Mouse (Mus musculus) embryonic facial prominence, embryonic 11.5 days (tissue): ENCODE measurements around the gene Naaladl2. TPM values are rescaled to one million over a fixed set of nuclear protein-coding genes. Genes with fewer than 3 reads are reported as not detected.

Experiments used
- ATAC-seq: fragments of 200-750 bp; cut with Nextera tagmentation; replicated peaks from 2 replicates; pipeline ENCODE4 v1.8.0; 2017; ENCODE audit warnings: low read depth; ENCODE audit not compliant: insufficient number of reproducible peaks, low FRiP score, low TSS enrichment
- DNase-seq: peaks from one replicate; pipeline ENCODE4 v3.0.0-alpha.2; 2015; ENCODE audit warnings: low spot score
- H3K27ac ChIP-seq: fragments of 300-500 bp; sonication (generic); replicated peaks from 2 replicates; pipeline ENCODE4 v1.5.1; 2014; ENCODE audit warnings: mild to moderate bottlenecking, low read depth, low read length, control low read depth
- H3K27me3 ChIP-seq: fragments of 300-500 bp; sonication (generic); 2 replicates; pipeline ENCODE4 v1.6.1; 2014; ENCODE audit warnings: mild to moderate bottlenecking, low read length, moderate library complexity, mixed read lengths; ENCODE audit not compliant: control insufficient read depth, insufficient read depth
- H3K36me3 ChIP-seq: fragments of 300-500 bp; sonication (generic); replicated peaks from 2 replicates; pipeline ENCODE4 v1.6.1; 2014; ENCODE audit warnings: low read depth, mild to moderate bottlenecking, low read length, moderate library complexity, mixed read lengths; ENCODE audit not compliant: control insufficient read depth, insufficient read depth
- H3K4me1 ChIP-seq: fragments of 300-500 bp; sonication (generic); 2 replicates; pipeline ENCODE4 v1.6.1; 2014; ENCODE audit warnings: low read length, mixed read lengths; ENCODE audit not compliant: control insufficient read depth, insufficient read depth
- H3K4me2 ChIP-seq: fragments of 300-500 bp; sonication (generic); 2 replicates; pipeline ENCODE4 v1.6.1; 2014; ENCODE audit warnings: low read depth, mild to moderate bottlenecking, control low read depth, low read length, moderate library complexity
- H3K4me3 ChIP-seq: fragments of 300-500 bp; sonication (generic); 2 replicates; pipeline ENCODE4 v1.5.1; 2014; ENCODE audit warnings: low read depth, low read length, control low read depth
- H3K9ac ChIP-seq: fragments of 300-500 bp; sonication (generic); replicated peaks from 2 replicates; pipeline ENCODE4 v1.6.1; 2014; ENCODE audit warnings: mild to moderate bottlenecking, control low read depth, low read length
- H3K9me3 ChIP-seq: fragments of 300-500 bp; sonication (generic); replicated peaks from 2 replicates; pipeline ENCODE4 v1.6.1; 2016; ENCODE audit warnings: mild to moderate bottlenecking, low read length, inconsistent platforms, mixed read lengths; ENCODE audit not compliant: control insufficient read depth
- WGBS: fragments of 180-500 bp; shearing (Covaris S2); extraction: QIAGEN DNeasy Blood & Tissue Kit; methylation state at CpG from one replicate; pipeline ENCODE4 v1.1.7; 2014; 5-methylcytosine and 5-hydroxymethylcytosine counted together
- polyA plus RNA-seq: library from polyadenylated mRNA; unstranded; fragments of >200 nt; fragmentation: Nextera tagmentation; extraction: Ambion mirVana; gene quantifications from 2 replicates; pipeline ENCODE4 v1.2.1, GENCODE M21; 2014

The Naaladl2 gene
- polyA plus RNA-seq, 1 experiment from 2014 or later: 0.49 TPM

- H3K4me3 ChIP-seq: no peak overlapping the region
- no peaks in the 10 kb centered on the region for H3K27me3 ChIP-seq
- H3K4me2 ChIP-seq: no peak overlapping the region
- H3K4me1 ChIP-seq: no peaks in the 10 kb centered on the region
- no peaks in the 10 kb centered on the region for H3K36me3 ChIP-seq
- WGBS: 82% methylated on average over 2 of the region's 2 CpGs
- DNase-seq (no peak), ATAC-seq (no peak)
- H3K27ac ChIP-seq: no peak overlapping the region
- H3K9me3 ChIP-seq: no peaks in the 10 kb centered on the region
- no peak overlapping the region for H3K9ac ChIP-seq
Observed at GRCm38 (mm10) chr3:24552631-24553030, 591.4 kb downstream of the Naaladl2 start.

GRCm38 (mm10) chr3:24533775-24534458 lies 610.1 kb downstream of the Naaladl2 start:
- H3K27ac ChIP-seq: no peak overlapping the region
- DNase-seq (no peak), ATAC-seq (no peak)
- 88% methylated on average over 3 of the region's 3 CpGs for WGBS
- no peaks in the 10 kb centered on the region for H3K4me1 ChIP-seq
- H3K4me3 ChIP-seq: no peak overlapping the region
- no peak overlapping the region for H3K4me2 ChIP-seq
- H3K36me3 ChIP-seq: no peaks in the 10 kb centered on the region
- H3K9ac ChIP-seq: no peak overlapping the region
- no peaks in the 10 kb centered on the region for H3K9me3 ChIP-seq
- H3K27me3 ChIP-seq: no peaks in the 10 kb centered on the region

- no peak overlapping the region for H3K4me3 ChIP-seq
- no peak overlapping the region for H3K27ac ChIP-seq
- ATAC-seq (no peak), DNase-seq (no peak)
- H3K9me3 ChIP-seq: no peaks in the 10 kb centered on the region
- H3K4me1 ChIP-seq: no peaks in the 10 kb centered on the region
- H3K36me3 ChIP-seq: no peaks in the 10 kb centered on the region
- no peak overlapping the region for H3K4me2 ChIP-seq
- no peak overlapping the region for H3K9ac ChIP-seq
- 61% methylated on average over 1 of the region's 1 CpGs for WGBS
- H3K27me3 ChIP-seq: no peaks in the 10 kb centered on the region
Observed at GRCm38 (mm10) chr3:24514918-24515317, 629.1 kb downstream of the Naaladl2 start.

- ATAC-seq (no peak), DNase-seq (no peak)
- WGBS: 75% methylated on average over 4 of the region's 4 CpGs
- Histone ChIP-seq H3K4me3 (no peak overlapping the region), H3K36me3 (no peaks in the 10 kb centered on the region), H3K27me3 (no peaks in the 10 kb centered on the region), H3K4me1 (no peaks in the 10 kb centered on the region), H3K4me2 (no peak overlapping the region), H3K9ac (no peak overlapping the region), H3K9me3 (no peaks in the 10 kb centered on the region), H3K27ac (no peak overlapping the region)
Observed at GRCm38 (mm10) chr3:24486456-24487112, 657.5 kb downstream of the Naaladl2 start.

- 85% methylated on average over 4 of the region's 4 CpGs for WGBS
- Histone ChIP-seq H3K9ac (no peak overlapping the region), H3K36me3 (no peaks in the 10 kb centered on the region)
Observed at GRCm38 (mm10) chr3:24463941-24464340, 680.1 kb downstream of the Naaladl2 start.

GRCm38 (mm10) chr3:24440621-24441020 lies 703.4 kb downstream of the Naaladl2 start:
- Histone ChIP-seq H3K4me1 (no peaks in the 10 kb centered on the region), H3K9ac (no peak overlapping the region), H3K4me3 (no peak overlapping the region), H3K36me3 (no peaks in the 10 kb centered on the region), H3K27me3 (no peaks in the 10 kb centered on the region), H3K4me2 (no peak overlapping the region), H3K9me3 (no peaks in the 10 kb centered on the region), H3K27ac (no peak overlapping the region)
- no peak for DNase-seq
- no peak for ATAC-seq
- 89% methylated on average over 6 of the region's 6 CpGs for WGBS

More at GRCm38 (mm10) chr3:24463941-24464340, 680.1 kb downstream of the Naaladl2 start:
- DNase-seq (no peak), ATAC-seq (no peak)
- no peak overlapping the region for H3K4me2 ChIP-seq
- H3K4me1 ChIP-seq: no peaks in the 10 kb centered on the region
- H3K4me3 ChIP-seq: no peak overlapping the region
- no peaks in the 10 kb centered on the region for H3K9me3 ChIP-seq
- H3K27ac ChIP-seq: no peak overlapping the region
- H3K27me3 ChIP-seq: no peaks in the 10 kb centered on the region

- Histone ChIP-seq H3K9me3 (no peaks in the 10 kb centered on the region), H3K4me3 (no peak overlapping the region), H3K4me1 (no peaks in the 10 kb centered on the region), H3K4me2 (no peak overlapping the region), H3K27me3 (no peaks in the 10 kb centered on the region), H3K27ac (no peak overlapping the region), H3K9ac (no peak overlapping the region), H3K36me3 (no peaks in the 10 kb centered on the region)
- DNase-seq (no peak), ATAC-seq (no peak)
- WGBS: 82% methylated on average over 3 of the region's 3 CpGs
Observed at GRCm38 (mm10) chr3:24432761-24433160, 711.3 kb downstream of the Naaladl2 start.

- DNase-seq: no peak
- no peaks in the 10 kb centered on the region for H3K36me3 ChIP-seq
- no peak overlapping the region for H3K4me3 ChIP-seq
- H3K27me3 ChIP-seq: no peaks in the 10 kb centered on the region
- H3K27ac ChIP-seq: no peak overlapping the region
- H3K9ac ChIP-seq: no peak overlapping the region
- no peaks in the 10 kb centered on the region for H3K9me3 ChIP-seq
- ATAC-seq: no peak
- H3K4me2 ChIP-seq: no peak overlapping the region
- no peaks in the 10 kb centered on the region for H3K4me1 ChIP-seq
Observed at GRCm38 (mm10) chr3:24391737-24392136, 752.3 kb downstream of the Naaladl2 start.
